Mouse (Mus musculus) heart, adult 9 months (tissue): ENCODE data around the gene Lrrc3c.
"Not testable (repeated sequence)": the region's sequence is repeated elsewhere in the genome, so short reads cannot be mapped to it uniquely, and the experiment has no call there.

Experiments
- DNase-seq, 2 experiments: peaks; one replicate each; pipeline ENCODE4 v3.0.0; 2022; ENCODE audit warnings: low spot score in 2 of 2

The Lrrc3c gene

DNA sequence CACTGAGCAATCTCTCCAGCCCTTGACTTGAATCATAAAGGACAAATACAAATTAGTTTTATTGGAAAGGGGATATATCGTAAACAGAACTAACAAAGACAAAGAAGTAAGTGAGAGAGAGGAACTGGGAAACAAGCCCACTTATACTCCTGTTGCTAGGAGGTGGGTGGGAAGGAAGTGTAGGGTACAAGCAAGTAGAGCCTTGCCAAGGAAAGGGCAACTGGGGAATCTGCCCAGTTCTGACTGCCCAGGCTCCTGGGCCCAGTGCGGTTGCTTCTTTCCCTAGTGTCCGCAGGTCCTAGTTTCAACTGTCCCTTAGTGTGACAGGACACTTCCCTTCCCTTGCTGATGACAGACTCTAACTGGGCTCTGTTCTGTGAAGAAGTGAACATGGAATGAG lies 30.6 kb downstream of the Lrrc3c start:
- no peak for DNase-seq

DNA sequence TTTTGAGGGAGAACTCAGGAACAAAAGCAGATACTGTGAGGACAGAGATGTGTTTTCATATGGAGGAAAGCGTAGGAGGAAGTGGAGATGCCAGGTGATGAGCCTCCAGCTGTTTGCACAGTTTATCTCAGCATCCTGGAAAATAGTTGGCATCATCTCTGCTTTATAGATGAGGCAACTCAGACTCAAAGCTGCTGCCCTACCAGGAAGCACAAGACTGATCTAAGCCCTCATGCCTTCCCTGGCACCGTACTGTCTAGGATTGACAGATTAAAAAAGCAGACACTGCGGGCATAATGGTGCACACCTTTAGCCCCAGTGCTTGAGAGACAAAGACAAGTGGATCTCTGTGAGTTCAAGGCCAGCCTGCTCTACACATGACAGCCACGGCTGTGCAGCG lies 32.6 kb downstream of the Lrrc3c start:
- DNase-seq = no peak

DNA sequence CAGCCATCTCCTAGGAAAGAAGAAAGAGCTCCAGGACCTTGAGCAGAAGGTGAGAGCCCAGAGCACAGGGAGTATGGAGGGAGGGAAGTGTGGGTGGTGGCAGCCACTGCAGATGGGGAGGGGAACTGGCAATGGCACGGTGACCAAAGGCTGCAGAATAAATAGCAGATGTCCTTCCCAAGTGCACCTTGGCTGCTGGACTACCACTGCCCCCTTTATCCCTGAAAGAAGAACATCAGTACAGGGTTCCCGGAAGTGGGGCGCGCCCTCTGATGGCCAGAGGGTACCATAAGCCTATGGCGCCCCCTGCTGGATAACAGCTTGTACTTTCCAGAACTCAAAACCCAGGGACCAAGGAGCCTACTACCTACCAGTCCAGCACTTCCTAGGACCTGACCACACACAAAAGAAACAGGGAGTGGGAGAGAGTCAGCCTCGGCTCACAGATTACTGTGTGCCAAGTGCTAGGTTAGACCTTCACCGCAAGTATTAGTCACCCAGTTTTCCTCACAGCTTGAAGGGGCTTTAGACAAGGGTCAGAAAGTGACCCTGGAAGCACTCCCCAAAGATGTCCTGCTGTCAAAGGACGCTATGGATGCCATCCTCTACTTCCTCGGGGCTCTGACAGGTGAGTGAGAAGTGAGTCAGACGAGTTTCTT lies 37.4 kb downstream of the Lrrc3c start:
- not testable (repeated sequence) for DNase-seq

- DNase-seq = no peak
Measured at GRCm38 (mm10) chr11:98637501-98637900, 39.4 kb downstream of the Lrrc3c start.

- DNase-seq = no peak
Measured at GRCm38 (mm10) chr11:98640091-98640490, 42.0 kb downstream of the Lrrc3c start.

DNA sequence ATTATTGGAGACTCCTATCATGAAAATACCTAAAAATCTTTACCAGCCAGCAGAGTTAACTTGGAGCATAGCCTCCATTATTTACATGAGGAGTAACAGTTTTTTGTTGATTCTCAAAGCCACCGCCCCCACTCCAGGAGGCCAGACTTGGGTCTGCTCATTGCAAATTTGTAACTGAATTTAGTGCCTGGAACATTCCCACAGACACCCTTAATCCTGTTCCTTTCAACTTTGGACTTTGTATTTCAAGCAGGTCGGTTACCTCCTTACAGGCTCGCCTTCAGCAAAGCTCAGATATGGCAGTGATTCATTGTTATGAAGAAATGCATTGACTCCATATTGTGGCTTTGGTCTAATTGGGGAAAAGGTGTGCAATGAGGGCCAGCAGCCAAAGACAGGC lies 46.7 kb downstream of the Lrrc3c start:
- DNase-seq = no peak

DNA sequence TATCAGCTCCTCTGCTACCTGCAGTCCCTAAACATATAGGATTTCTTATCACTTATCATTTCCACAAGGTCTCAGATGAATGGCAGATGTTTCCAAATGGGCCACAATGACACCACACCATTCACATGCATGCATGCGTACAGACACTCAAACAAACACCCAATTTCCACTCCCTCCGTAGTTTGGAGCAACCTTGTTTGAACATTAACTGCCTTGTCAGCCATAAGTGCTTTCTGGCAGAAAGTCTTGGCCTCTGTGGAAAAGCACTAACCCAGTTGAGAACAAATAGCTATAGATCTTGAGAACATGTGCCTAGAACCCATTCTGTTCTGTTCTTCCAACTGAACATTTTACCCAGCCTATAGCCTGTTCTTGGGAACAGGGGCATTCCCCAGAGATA lies 47.9 kb downstream of the Lrrc3c start:
- DNase-seq = no peak

- DNase-seq = no peak
Measured at GRCm38 (mm10) chr11:98646459-98646858, 48.4 kb downstream of the Lrrc3c start, which contains the start of gene Gsdma2. Gsdma2 (plus strand) TSS chr11:98646759.
